Mouse (Mus musculus) lung, postnatal 14 days (tissue): ENCODE measurements around the gene Acbd3.

Experiments used
- DNase-seq: peaks from one replicate; pipeline ENCODE4 v3.0.0; 2021

The Acbd3 gene

GRCm38 (mm10) chr1:180725704-180726179 lies at the start of gene Acbd3:
Gene Acbd3, plus strand, starts transcription at chr1:180726043.
- DNase-seq = peak; percentile 92

GRCm38 (mm10) chr1:180691284-180691683 lies 34.6 kb upstream of the Acbd3 start:
- DNase-seq = no peak

GRCm38 (mm10) chr1:180696626-180697352 lies 29.1 kb upstream of the Acbd3 start, which contains the start of gene Mixl1:
Gene Mixl1, minus strand, starts transcription at chr1:180697034.
- no peak for DNase-seq

GRCm38 (mm10) chr1:180698063-180698462 lies 27.8 kb upstream of the Acbd3 start:
- DNase-seq = no peak

GRCm38 (mm10) chr1:180703400-180703799 lies 22.4 kb upstream of the Acbd3 start:
- peak; percentile 22 for DNase-seq

GRCm38 (mm10) chr1:180707368-180707767 lies 18.5 kb upstream of the Acbd3 start:
- no peak for DNase-seq

- no peak for DNase-seq
Measured at GRCm38 (mm10) chr1:180707813-180708212, 18.0 kb upstream of the Acbd3 start.

GRCm38 (mm10) chr1:180708935-180709776 lies 16.7 kb upstream of the Acbd3 start:
- no peak for DNase-seq

GRCm38 (mm10) chr1:180718756-180719155 lies 7.1 kb upstream of the Acbd3 start:
- no peak for DNase-seq

- DNase-seq = no peak
Measured at GRCm38 (mm10) chr1:180719483-180719882, 6.4 kb upstream of the Acbd3 start.

- DNase-seq = peak; percentile 90
Measured at GRCm38 (mm10) chr1:180719951-180720689, 5.7 kb upstream of the Acbd3 start.

- no peak for DNase-seq
Measured at GRCm38 (mm10) chr1:180722608-180723007, 3.2 kb upstream of the Acbd3 start.

GRCm38 (mm10) chr1:180723701-180724238 lies 2.1 kb upstream of the Acbd3 start:
- DNase-seq = no peak

GRCm38 (mm10) chr1:180726183-180726582 lies 340 bp downstream of the Acbd3 start:
- peak; percentile 22 for DNase-seq

GRCm38 (mm10) chr1:180729231-180729630 lies 3.4 kb downstream of the Acbd3 start:
- DNase-seq = no peak

- DNase-seq = no peak
Measured at GRCm38 (mm10) chr1:180747827-180748226, 22.0 kb downstream of the Acbd3 start.

GRCm38 (mm10) chr1:180752115-180752514 lies 26.3 kb downstream of the Acbd3 start:
- DNase-seq = no peak

- DNase-seq = no peak
Measured at GRCm38 (mm10) chr1:180754376-180754775, 28.5 kb downstream of the Acbd3 start.

- no peak for DNase-seq
Measured at GRCm38 (mm10) chr1:180756711-180757110, 30.9 kb downstream of the Acbd3 start.

GRCm38 (mm10) chr1:180757252-180757955 lies 31.6 kb downstream of the Acbd3 start:
- DNase-seq = no peak

- no peak for DNase-seq
Measured at GRCm38 (mm10) chr1:180757956-180758520, 32.2 kb downstream of the Acbd3 start.

GRCm38 (mm10) chr1:180762180-180762579 lies 36.3 kb downstream of the Acbd3 start:
- no peak for DNase-seq
